In genomic region chr7:5057804-5058203, GRCm38 (mm10) we compare ENCODE assay signal across 9 mouse cellular contexts. TPM values are rescaled to one million over a fixed set of nuclear protein-coding genes. Genes with fewer than 3 reads are reported as not detected.
A peak's percentile ranks its signal among the peaks of the same experiment; 100 is the strongest.
DNase-seq lines count a peak whose midpoint lies in the region; ATAC-seq and TF ChIP-seq lines count a peak whose summit lies in the region.
"Had no signal": no experiment of that assay in that cellular context is flagged by ENCODE, and none has a peak within 500 bp of the region (broad histone marks: within the 10 kb centered on the region; RNA-seq: fewer than 3 reads in every experiment).

No protein-coding gene starts in this region.

- dilution Hi-C loops in CH12.LX (cut with MboI; ENCODE audit: extremely low pct_ligation_motif_present, extremely low pct_unique_long_range_greater_than_20kb, low sequenced_read_pairs), result no loop called here

- no peak for DNase-seq in heart, embryonic 10.5 days (ENCODE audit: low spot score)
- no peak for DNase-seq in heart, postnatal 10 days
- peak; percentile 60 for DNase-seq in CH12.LX (ENCODE audit: extremely low read depth)
- DNase-seq in forebrain, embryonic 14.5 days (ENCODE audit: low spot score), result no peak
- DNase-seq in liver, postnatal 0 days, result peak; percentile 39
- no peak for DNase-seq in urinary bladder, postnatal 10 days (ENCODE audit: low spot score)
- DNase-seq in frontal cortex, postnatal 10 days (ENCODE audit: low spot score in 2 of 2), result no peak
- DNase-seq in gastrocnemius, postnatal 14 days, result no peak

- ATAC-seq in forebrain, embryonic 14.5 days, result no peak
- no peak for ATAC-seq in liver, postnatal 0 days

- H3K4me3 ChIP-seq in heart, embryonic 10.5 days, result 0 out of 2 replicates have a peak overlapping the region, but pooled peaks have one; percentile 1
- H3K4me3 ChIP-seq in CH12.LX (replicated peaks in 1 of 3; ENCODE audit: low read depth in 2 of 3, low read length in 2 of 3, poor library complexity in 1 of 3), result no peak overlapping the region
- peak overlapping the region; percentile 50 for H3K4me3 ChIP-seq in forebrain, embryonic 14.5 days (ENCODE audit: low read depth, low read length)
- no peak overlapping the region for H3K4me3 ChIP-seq in liver, postnatal 0 days (ENCODE audit: low read depth, low read length)

- no peak overlapping the region for H3K27ac ChIP-seq in heart, embryonic 10.5 days
- no peak overlapping the region for H3K27ac ChIP-seq in CH12.LX (ENCODE audit: insufficient read depth, low read depth)
- no peak overlapping the region for H3K27ac ChIP-seq in forebrain, embryonic 14.5 days (ENCODE audit: low read depth, low read length)
- no peak overlapping the region for H3K27ac ChIP-seq in liver, postnatal 0 days (ENCODE audit: low read depth)

- H3K79me2 ChIP-seq in CH12.LX (replicated peaks; ENCODE audit: control insufficient read depth, extremely low read depth, insufficient read depth, poor library complexity, severe bottlenecking), result peaks cover 3% of the 10 kb centered on the region

- peak in 1 of 2 experiments; percentile 60; a peak in 2 of 4 replicates for TF ChIP-seq CTCF in CH12.LX (conservative IDR thresholded peaks at IDR 0.05 in 1 of 2, IDR thresholded peaks at IDR 0.05 in 1 of 2; ENCODE audit: low read depth in 2 of 2, low read length in 2 of 2)
- peak; percentile 55 for TF ChIP-seq CTCF in liver, postnatal 0 days (IDR thresholded peaks at IDR 0.05; ENCODE audit: low read depth)

- TF ChIP-seq RAD21 in CH12.LX (IDR thresholded peaks at IDR 0.05; ENCODE audit: low read depth, low read length), result peak; percentile 9

- H3K9me3 ChIP-seq in heart, embryonic 10.5 days, result no peaks in the 10 kb centered on the region; the same call in 1 of the 2 replicates
- H3K9me3 ChIP-seq in CH12.LX (replicated peaks; ENCODE audit: low read length), result no peaks in the 10 kb centered on the region
- no peaks in the 10 kb centered on the region for H3K9me3 ChIP-seq in forebrain, embryonic 14.5 days (replicated peaks; ENCODE audit: control insufficient read depth, low read length)
- no peaks in the 10 kb centered on the region for H3K9me3 ChIP-seq in liver, postnatal 0 days (ENCODE audit: low read length)

- in situ Hi-C loops in CH12.LX (cut with MboI; ENCODE audit: low pct_ligation_motif_present, low pct_unique_long_range_greater_than_20kb, low sequenced_read_pairs), result no loop called here

- H3K9ac ChIP-seq in CH12.LX (ENCODE audit: insufficient read depth, low read depth), result no peak overlapping the region
- H3K9ac ChIP-seq in forebrain, embryonic 14.5 days (ENCODE audit: low read length), result peak overlapping the region; percentile 77; the same call in 1 of the 2 replicates
- H3K9ac ChIP-seq in liver, postnatal 0 days (replicated peaks), result no peak overlapping the region

- no peak overlapping the region for H3K4me2 ChIP-seq in CH12.LX (ENCODE audit: insufficient read depth, low read depth, poor library complexity, severe bottlenecking)
- peak overlapping the region; percentile 56 for H3K4me2 ChIP-seq in forebrain, embryonic 14.5 days (ENCODE audit: low read length)
- no peak overlapping the region for H3K4me2 ChIP-seq in liver, postnatal 0 days (ENCODE audit: low read depth, low read length)

- H3K36me3 ChIP-seq in heart, embryonic 10.5 days, result no peaks in the 10 kb centered on the region
- H3K36me3 ChIP-seq in CH12.LX (replicated peaks in 1 of 2; ENCODE audit: control insufficient read depth in 1 of 2, insufficient read depth in 1 of 2, low read length in 1 of 2), result peaks cover 0 to 15% of the 10 kb centered on the region in 2 experiments
- no peaks in the 10 kb centered on the region for H3K36me3 ChIP-seq in forebrain, embryonic 14.5 days (ENCODE audit: control insufficient read depth, insufficient read depth, low read length)
- no peaks in the 10 kb centered on the region for H3K36me3 ChIP-seq in liver, postnatal 0 days (replicated peaks; ENCODE audit: insufficient read depth, low read length)

- no peak for TF ChIP-seq POLR2A in CH12.LX (IDR thresholded peaks at IDR 0.05; ENCODE audit: low read depth, low read length)

- WGBS in heart, embryonic 10.5 days, result 25% methylated on average over 11 of the region's 11 CpGs
- 37% methylated on average over 11 of the region's 11 CpGs for WGBS in forebrain, embryonic 14.5 days
- WGBS in liver, postnatal 0 days (ENCODE audit: insufficient replicate concordance), result 29% methylated on average over 11 of the region's 11 CpGs

- peaks cover 67% of the 10 kb centered on the region for H3K27me3 ChIP-seq in heart, embryonic 10.5 days (ENCODE audit: insufficient read depth, poor library complexity, severe bottlenecking)
- no peaks in the 10 kb centered on the region for H3K27me3 ChIP-seq in CH12.LX (replicated peaks)
- H3K27me3 ChIP-seq in forebrain, embryonic 14.5 days (replicated peaks; ENCODE audit: control insufficient read depth, insufficient read depth, low read length), result peaks cover 51% of the 10 kb centered on the region
- peaks cover 50% of the 10 kb centered on the region for H3K27me3 ChIP-seq in liver, postnatal 0 days (ENCODE audit: insufficient read depth, low read length)

- intact Hi-C loops in heart, postnatal 10 days (cut with DNase I), result loop anchor here (10.0 kb wide), 1 partner anchor 373 kb away; the partner anchor contains the start of gene Hspbp1
- intact Hi-C loops in gastrocnemius, postnatal 14 days (cut with DNase I; ENCODE audit: low total_unique reads), result no loop called here

- TF ChIP-seq EP300 in CH12.LX (IDR thresholded peaks at IDR 0.05; ENCODE audit: low read length), result no peak
- no peak for TF ChIP-seq EP300 in liver, postnatal 0 days (IDR thresholded peaks at IDR 0.05; ENCODE audit: low read depth)

- peaks cover 33% of the 10 kb centered on the region for H3K4me1 ChIP-seq in heart, embryonic 10.5 days
- H3K4me1 ChIP-seq in CH12.LX (ENCODE audit: control insufficient read depth in 1 of 2, insufficient read depth in 2 of 2), result peaks cover 2 to 26% of the 10 kb centered on the region in 2 experiments; a peak in 3 of 4 replicates
- H3K4me1 ChIP-seq in forebrain, embryonic 14.5 days (ENCODE audit: control insufficient read depth, insufficient read depth, low read length), result peaks cover 23% of the 10 kb centered on the region
- peaks cover 20% of the 10 kb centered on the region for H3K4me1 ChIP-seq in liver, postnatal 0 days (ENCODE audit: insufficient read depth)

TF ChIP-seq in CH12.LX, 34 proteins besides CTCF, POLR2A, EP300 and RAD21 (continues in another document):
- TF ChIP-seq HCFC1 (IDR thresholded peaks at IDR 0.05; ENCODE audit: low read depth, low read length), result no peak
- TF ChIP-seq SIN3A (IDR thresholded peaks at IDR 0.05; ENCODE audit: low read length), result no peak
- no peak for TF ChIP-seq UBTF (IDR thresholded peaks at IDR 0.05; ENCODE audit: low read depth, low read length)
- TF ChIP-seq ZC3H11A (IDR thresholded peaks at IDR 0.05; ENCODE audit: low read depth, low read length), result no peak
- no peak for TF ChIP-seq JUN (IDR thresholded peaks at IDR 0.05; ENCODE audit: insufficient read depth, low read depth, low read length)
- peak; percentile 63 for TF ChIP-seq MYC (IDR thresholded peaks at IDR 0.05; ENCODE audit: low read depth, low read length)
- no peak for TF ChIP-seq MAFK (IDR thresholded peaks at IDR 0.05; ENCODE audit: insufficient replicate concordance, low read length)

RNA-seq across cellular contexts. Expression of gene U2af2, which starts 4.1 kb away (rescaled TPM):
- 107 and 121 TPM in 2 replicates for polyA plus RNA-seq in heart, embryonic 10.5 days (2016; fragmentation: Nextera tagmentation; extraction: Ambion mirVana)
- total RNA-seq in heart, postnatal 10 days (2021), result 100 to 1,000 TPM; 102 to 109 TPM
- total RNA-seq in CH12.LX (2012; rRNA removed) (295 and 358 TPM in 2 replicates), CH12.LX (2014; rRNA removed) (282 and 293 TPM in 2 replicates)
- polyA plus RNA-seq in CH12.LX (2012; ENCODE audit: insufficient read length, low read depth), result 449 and 469 TPM in 2 replicates
- polyA plus RNA-seq in forebrain, embryonic 14.5 days (2014; fragmentation: Nextera tagmentation; extraction: Ambion mirVana), result 124 and 133 TPM in 2 replicates
- 34.7 and 36.8 TPM in 2 replicates for polyA plus RNA-seq in liver, postnatal 0 days (2015; fragmentation: Nextera tagmentation; extraction: Ambion mirVana)
- total RNA-seq in gastrocnemius, postnatal 14 days (2021), result 10 to 100 TPM; 52.0 to 62.2 TPM

RNA-seq across cellular contexts. Expression of gene Zfp580, which starts 6.5 kb away (rescaled TPM):
- polyA plus RNA-seq in heart, embryonic 10.5 days (2016; fragmentation: Nextera tagmentation; extraction: Ambion mirVana), result 17.6 and 21.4 TPM in 2 replicates
- total RNA-seq in heart, postnatal 10 days (2021), result 10 to 100 TPM; 10.6 to 12.6 TPM
- total RNA-seq in CH12.LX (2012; rRNA removed), result 1.6 and 2.6 TPM in 2 replicates
- 1.2 TPM in 2 replicates for total RNA-seq in CH12.LX (2014; rRNA removed)
- polyA plus RNA-seq in CH12.LX (2012; ENCODE audit: insufficient read length, low read depth), result 9.4 and 15.6 TPM in 2 replicates
- 54.5 and 64.9 TPM in 2 replicates for polyA plus RNA-seq in forebrain, embryonic 14.5 days (2014; fragmentation: Nextera tagmentation; extraction: Ambion mirVana)
- polyA plus RNA-seq in liver, postnatal 0 days (2015; fragmentation: Nextera tagmentation; extraction: Ambion mirVana), result 3.2 and 4.4 TPM in 2 replicates
- total RNA-seq in gastrocnemius, postnatal 14 days (2021), result 1 to 10 TPM; 5.6 to 6.6 TPM

RNA-seq across cellular contexts. Expression of gene Zfp784, which starts 19.6 kb away (rescaled TPM):
- 3.9 and 4.5 TPM in 2 replicates for polyA plus RNA-seq in heart, embryonic 10.5 days (2016; fragmentation: Nextera tagmentation; extraction: Ambion mirVana)
- 1 to 10 TPM; 5.9 to 7.3 TPM for total RNA-seq in heart, postnatal 10 days (2021)
- 1.0 and 1.5 TPM in 2 replicates for total RNA-seq in CH12.LX (2012; rRNA removed)
- total RNA-seq in CH12.LX (2014; rRNA removed), result 0.72 and 1.1 TPM in 2 replicates
- polyA plus RNA-seq in CH12.LX (2012; ENCODE audit: insufficient read length, low read depth), result 0.53 and 1.4 TPM in 2 replicates
- 6.2 and 6.3 TPM in 2 replicates for polyA plus RNA-seq in forebrain, embryonic 14.5 days (2014; fragmentation: Nextera tagmentation; extraction: Ambion mirVana)
- 1.9 and 2.4 TPM in 2 replicates for polyA plus RNA-seq in liver, postnatal 0 days (2015; fragmentation: Nextera tagmentation; extraction: Ambion mirVana)
- total RNA-seq in gastrocnemius, postnatal 14 days (2021), result 1 to 10 TPM; 4.3 to 5.0 TPM

RNA-seq across cellular contexts. Expression of gene Epn1, which starts 22.2 kb away (rescaled TPM):
- 53.8 and 57.3 TPM in 2 replicates for polyA plus RNA-seq in heart, embryonic 10.5 days (2016; fragmentation: Nextera tagmentation; extraction: Ambion mirVana)
- total RNA-seq in heart, postnatal 10 days (2021), result 100 to 1,000 TPM; 194 to 209 TPM
- total RNA-seq in CH12.LX (2012; rRNA removed) (68.9 and 72.9 TPM in 2 replicates), CH12.LX (2014; rRNA removed) (41.9 and 46.8 TPM in 2 replicates)
- polyA plus RNA-seq in CH12.LX (2012; ENCODE audit: insufficient read length, low read depth), result 97.2 and 101 TPM in 2 replicates
- 71.3 and 89.0 TPM in 2 replicates for polyA plus RNA-seq in forebrain, embryonic 14.5 days (2014; fragmentation: Nextera tagmentation; extraction: Ambion mirVana)
- 34.7 and 38.0 TPM in 2 replicates for polyA plus RNA-seq in liver, postnatal 0 days (2015; fragmentation: Nextera tagmentation; extraction: Ambion mirVana)
- 100 to 1,000 TPM; 100 to 107 TPM for total RNA-seq in gastrocnemius, postnatal 14 days (2021)

RNA-seq across cellular contexts. Expression of gene 4632433K11Rik, which starts 23.9 kb away (rescaled TPM):
- not detected in 2 replicates for polyA plus RNA-seq in heart, embryonic 10.5 days (2016; fragmentation: Nextera tagmentation; extraction: Ambion mirVana)
- not detected for total RNA-seq in heart, postnatal 10 days (2021)
- total RNA-seq in CH12.LX (2012; rRNA removed), result not detected in 2 replicates
- not detected in 2 replicates for total RNA-seq in CH12.LX (2014; rRNA removed)
- polyA plus RNA-seq in CH12.LX (2012; ENCODE audit: insufficient read length, low read depth), result not detected in 2 replicates
- polyA plus RNA-seq in forebrain, embryonic 14.5 days (2014; fragmentation: Nextera tagmentation; extraction: Ambion mirVana), result not detected in 2 replicates
- not detected in 2 replicates for polyA plus RNA-seq in liver, postnatal 0 days (2015; fragmentation: Nextera tagmentation; extraction: Ambion mirVana)
- not detected for total RNA-seq in gastrocnemius, postnatal 14 days (2021)
- total RNA-seq: layer of hippocampus, postnatal 10 days had no signal

Comparison
In these comparisons a context has a peak if more than half of its experiments do, and no peak if none do; other contexts are left out.
1. DNase-seq: peak in CH12.LX (single experiment) and liver, postnatal 0 days (single experiment); none in heart, embryonic 10.5 days (single experiment), heart, postnatal 10 days (0 of 2), forebrain, embryonic 14.5 days (single experiment), urinary bladder, postnatal 10 days (single experiment), frontal cortex, postnatal 10 days (0 of 2) and gastrocnemius, postnatal 14 days (single experiment).
2. H3K4me3 ChIP-seq: peak in heart, embryonic 10.5 days (single experiment) and forebrain, embryonic 14.5 days (single experiment); none in CH12.LX (0 of 3) and liver, postnatal 0 days (single experiment).